Mouse (Mus musculus): ENCODE measurements at regions not wholly inside any gene's neighbourhood (a gene's known extent, or its start where the extent isn't known, plus 50 kb on each side); places are given as distances from the start of the nearest gene placed in this dataset.

DNA sequence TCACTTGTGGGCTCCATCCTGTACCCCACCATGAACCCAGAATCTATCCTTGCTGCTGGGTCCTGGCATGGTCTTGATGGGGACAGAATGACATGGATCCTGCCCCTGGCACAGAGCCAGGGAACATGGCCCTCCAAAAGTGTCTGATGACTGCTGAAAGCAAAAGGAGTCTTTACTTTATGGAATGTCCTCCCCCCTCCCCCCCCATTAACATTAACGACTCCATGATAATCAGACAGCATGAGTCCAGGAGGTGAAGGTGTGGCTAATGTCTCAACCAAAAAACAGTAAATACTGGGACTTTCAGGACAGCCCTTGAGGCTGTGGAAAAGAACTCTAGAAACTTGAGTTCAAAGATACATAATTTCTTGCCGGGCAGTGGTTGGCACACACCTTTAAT, 133.9 kb upstream of the Spin1 start:
- no peak overlapping the region for H3K27ac ChIP-seq
- no peak overlapping the region for H3K4me3 ChIP-seq
- DNase-seq (ENCODE audit: extremely low spot score in 1 of 2, low spot score in 2 of 2): no peak
- intact Hi-C loops (cut with DNase I): no loop called here
- TF ChIP-seq CTCF (IDR thresholded peaks at IDR 0.05): no peak

GRCm38 (mm10) chr13:50973379-50973778, 127.3 kb upstream of the Spin1 start:
- DNase-seq (ENCODE audit: extremely low spot score in 1 of 2, low spot score in 2 of 2): no peak
- Histone ChIP-seq H3K27ac (no peak overlapping the region), H3K4me3 (no peak overlapping the region)
- TF ChIP-seq CTCF (IDR thresholded peaks at IDR 0.05): no peak
- intact Hi-C loops (cut with DNase I): no loop called here

- intact Hi-C loops (cut with DNase I): no loop called here
- Histone ChIP-seq H3K4me3 (no peak overlapping the region), H3K27ac (no peak overlapping the region)
- no peak for DNase-seq (ENCODE audit: extremely low spot score in 1 of 2, low spot score in 2 of 2)
- no peak for TF ChIP-seq CTCF (IDR thresholded peaks at IDR 0.05)
These were observed 125.3 kb upstream of the Spin1 start for GRCm38 (mm10) chr13:50975306-50975920.

- no peak overlapping the region for H3K27ac ChIP-seq
- no peak overlapping the region for H3K4me3 ChIP-seq
- TF ChIP-seq CTCF (IDR thresholded peaks at IDR 0.05): no peak
- no peak for DNase-seq (ENCODE audit: extremely low spot score in 1 of 2, low spot score in 2 of 2)
- intact Hi-C loops (cut with DNase I): no loop called here
These were observed 118.7 kb upstream of the Spin1 start for GRCm38 (mm10) chr13:50982005-50982404.

DNA sequence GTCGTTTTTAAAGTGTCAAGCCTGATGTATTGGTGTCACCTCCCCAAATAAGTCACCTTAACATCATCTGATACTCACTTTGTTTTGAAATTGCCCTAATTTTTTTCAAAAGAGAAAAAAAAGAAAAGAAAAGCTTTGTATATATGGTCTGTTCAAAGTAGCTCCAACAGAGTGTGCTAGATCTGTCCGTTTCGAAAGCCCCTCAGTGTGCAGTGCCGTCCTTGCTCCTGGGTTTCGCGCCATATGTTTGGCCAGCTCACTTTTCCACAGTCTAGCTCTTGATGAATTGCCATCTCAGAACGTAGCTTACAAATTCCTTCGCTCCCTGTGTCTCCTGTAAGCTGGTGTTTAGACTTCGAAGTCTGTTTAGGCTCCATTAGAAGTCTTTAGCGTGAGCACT, 117.7 kb upstream of the Spin1 start:
- no peak for DNase-seq (ENCODE audit: extremely low spot score in 1 of 2, low spot score in 2 of 2)
- Histone ChIP-seq H3K27ac (no peak overlapping the region), H3K4me3 (no peak overlapping the region)
- intact Hi-C loops (cut with DNase I): no loop called here
- TF ChIP-seq CTCF (IDR thresholded peaks at IDR 0.05): no peak

- intact Hi-C loops (cut with DNase I): no loop called here
- DNase-seq (ENCODE audit: extremely low spot score in 1 of 2, low spot score in 2 of 2): no peak
- no peak for TF ChIP-seq CTCF (IDR thresholded peaks at IDR 0.05)
- Histone ChIP-seq H3K4me3 (no peak overlapping the region), H3K27ac (no peak overlapping the region)
These were observed 108.8 kb upstream of the Spin1 start for GRCm38 (mm10) chr13:50991726-50992432.

DNA sequence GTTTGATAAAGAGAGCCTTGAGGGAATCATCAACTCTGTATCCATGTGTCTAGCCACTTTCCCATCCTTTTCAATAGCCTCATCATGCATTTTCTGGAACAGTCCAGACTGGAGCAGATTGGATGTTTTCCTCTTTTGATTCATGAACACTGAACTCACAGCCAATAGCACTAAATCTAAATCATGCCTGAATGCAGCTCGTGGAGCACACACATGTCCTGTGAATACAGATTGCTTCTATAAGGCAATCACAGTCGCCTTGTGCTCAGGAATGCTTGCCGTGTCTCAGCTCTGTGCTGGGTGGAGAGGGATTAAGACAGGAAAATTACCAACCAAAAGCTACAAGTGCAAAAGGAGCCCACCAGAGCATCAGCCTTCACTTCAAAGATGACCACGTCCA, 100.9 kb upstream of the Spin1 start:
- no peak overlapping the region for H3K4me3 ChIP-seq
- no peak for TF ChIP-seq CTCF (IDR thresholded peaks at IDR 0.05)
- DNase-seq (ENCODE audit: extremely low spot score in 1 of 2, low spot score in 2 of 2): no peak
- no peak overlapping the region for H3K27ac ChIP-seq
- intact Hi-C loops (cut with DNase I): no loop called here

- intact Hi-C loops (cut with DNase I): no loop called here
- no peak for DNase-seq (ENCODE audit: extremely low spot score in 1 of 2, low spot score in 2 of 2)
- no peak for TF ChIP-seq CTCF (IDR thresholded peaks at IDR 0.05)
- Histone ChIP-seq H3K27ac (no peak overlapping the region), H3K4me3 (no peak overlapping the region)
These were observed 95.9 kb upstream of the Spin1 start for GRCm38 (mm10) chr13:51004827-51005226.

GRCm38 (mm10) chr13:51010736-51011135, 89.9 kb upstream of the Spin1 start:
- no peak for DNase-seq (ENCODE audit: extremely low spot score in 1 of 2, low spot score in 2 of 2)
- TF ChIP-seq CTCF (IDR thresholded peaks at IDR 0.05): no peak
- no peak overlapping the region for H3K4me3 ChIP-seq
- no peak overlapping the region for H3K27ac ChIP-seq
- intact Hi-C loops (cut with DNase I): no loop called here

DNA sequence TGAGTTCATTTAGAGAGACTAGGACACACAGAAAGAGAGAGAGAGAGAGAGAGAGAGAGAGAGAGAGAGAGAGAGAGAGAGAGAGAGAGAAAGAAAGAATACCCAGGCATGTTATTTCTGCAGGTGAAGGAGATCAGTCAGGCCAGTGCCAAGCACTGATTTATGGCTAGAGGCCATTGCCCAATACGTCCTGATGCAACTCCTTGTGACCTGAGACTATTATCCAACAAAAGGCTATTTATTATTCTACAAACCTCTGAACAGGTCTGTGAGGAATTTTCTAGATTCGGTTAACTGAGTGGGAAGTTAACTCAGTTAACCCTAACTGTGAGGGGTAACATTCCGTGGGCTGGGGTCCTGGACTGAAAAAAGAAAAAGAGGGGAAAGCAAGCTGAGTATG, 84.5 kb upstream of the Spin1 start:
- Histone ChIP-seq H3K4me3 (no peak overlapping the region), H3K27ac (no peak overlapping the region)
- no peak for DNase-seq (ENCODE audit: extremely low spot score in 1 of 2, low spot score in 2 of 2)
- intact Hi-C loops (cut with DNase I): no loop called here
- TF ChIP-seq CTCF (IDR thresholded peaks at IDR 0.05): no peak

DNA sequence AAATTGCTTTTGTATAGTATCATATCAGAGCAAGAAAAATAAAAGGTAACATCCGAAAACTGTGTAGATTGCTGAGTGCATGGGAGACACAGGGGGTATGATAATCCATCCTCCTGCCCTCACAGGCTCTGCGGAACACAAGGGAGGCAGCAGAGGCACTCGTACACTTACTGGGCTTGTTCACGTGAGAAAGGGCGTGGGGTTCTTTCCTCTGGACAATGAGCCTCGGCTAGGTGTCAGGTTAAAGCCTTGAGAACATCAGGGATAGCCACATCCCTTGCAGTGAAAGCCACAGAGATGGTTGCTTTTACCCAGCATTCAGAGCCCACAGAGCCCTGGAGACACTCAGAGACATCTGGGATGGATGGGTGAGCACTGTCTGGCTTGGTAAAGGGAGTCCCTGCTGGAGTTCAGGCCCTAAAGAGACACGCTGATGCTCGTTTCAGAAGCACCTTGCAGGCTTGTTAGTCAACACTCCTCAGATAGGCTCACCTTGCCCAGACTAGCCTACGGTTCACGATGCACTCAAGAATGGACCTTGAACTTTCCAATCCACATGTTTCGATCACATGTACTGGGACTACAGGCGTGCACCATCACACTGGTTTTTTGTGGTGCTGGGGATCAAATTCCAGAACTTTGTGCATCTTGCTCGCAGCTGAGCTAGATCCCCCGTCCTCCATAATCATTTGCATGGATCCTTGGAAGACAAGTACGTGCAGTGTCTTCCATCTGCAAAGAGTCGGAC, 83.5 kb upstream of the Spin1 start:
- DNase-seq (ENCODE audit: extremely low spot score in 1 of 2, low spot score in 2 of 2): no peak
- Histone ChIP-seq H3K27ac (no peak overlapping the region), H3K4me3 (no peak overlapping the region)
- TF ChIP-seq CTCF (IDR thresholded peaks at IDR 0.05): no peak
- intact Hi-C loops (cut with DNase I): no loop called here

- TF ChIP-seq CTCF (IDR thresholded peaks at IDR 0.05): no peak
- no peak for DNase-seq (ENCODE audit: extremely low spot score in 1 of 2, low spot score in 2 of 2)
- no peak overlapping the region for H3K4me3 ChIP-seq
- intact Hi-C loops (cut with DNase I): no loop called here
- H3K27ac ChIP-seq: no peak overlapping the region
These were observed 82.9 kb upstream of the Spin1 start for GRCm38 (mm10) chr13:51017727-51018321.
